Comparison of ENCODE assay signal across 7 mouse cellular contexts in the genomic region with DNA sequence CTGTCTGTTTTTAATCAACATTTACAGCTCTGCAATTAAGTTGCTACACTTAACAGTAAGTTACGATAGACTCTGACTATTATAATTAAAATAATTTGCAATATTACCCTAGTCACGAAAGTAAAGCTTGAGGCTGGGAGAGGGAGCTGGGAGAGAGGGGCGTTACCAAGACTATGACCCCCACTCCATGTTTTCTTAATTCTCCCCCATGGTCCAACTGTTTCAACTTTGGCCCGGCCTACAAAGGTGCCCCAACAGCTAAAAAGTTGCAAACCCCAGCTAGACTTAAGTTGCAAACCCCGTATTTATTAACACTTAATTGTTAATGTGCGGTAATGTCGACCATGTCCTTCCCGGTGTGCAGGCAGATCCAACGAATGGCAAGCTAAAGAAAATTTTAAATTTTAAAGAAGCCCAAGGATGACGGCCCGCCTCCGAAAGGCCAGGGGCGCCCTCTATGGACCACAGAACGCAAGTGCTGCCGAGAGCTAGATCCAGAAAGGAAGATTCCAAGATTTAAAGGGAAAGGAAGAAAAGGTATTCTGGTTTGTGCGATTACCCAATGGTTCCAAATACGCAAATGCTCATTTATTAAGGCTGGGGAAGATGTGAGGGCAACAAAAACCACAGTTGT. TPM values are rescaled to one million over a fixed set of nuclear protein-coding genes. Genes with fewer than 3 reads are reported as not detected.
DNase-seq lines count a peak whose midpoint lies in the region; ATAC-seq lines count a peak whose summit lies in the region.

No protein-coding gene starts in this region.

- DNase-seq in liver (peak; percentile 26), NIH3T3 (ENCODE audit: low read depth) (peak; percentile 73)
- no peak for DNase-seq in liver, embryonic 11.5 days (ENCODE audit: low spot score)
- DNase-seq in adrenal gland, postnatal 4 days (ENCODE audit: low spot score in 2 of 2) = peak; percentile 14 to 20
- DNase-seq in gastrocnemius, postnatal 14 days = peak; percentile 68
- DNase-seq in limb, embryonic 11.5 days (ENCODE audit: low spot score) = peak; percentile 78
- peak; percentile 88 for DNase-seq in right cerebral cortex, postnatal 4 days

- WGBS in liver, embryonic 11.5 days = 30% methylated on average over 17 of the region's 17 CpGs
- 21% methylated on average over 17 of the region's 17 CpGs for WGBS in limb, embryonic 11.5 days

- H3K27me3 ChIP-seq in liver, embryonic 11.5 days (replicated peaks; ENCODE audit: control insufficient read depth, insufficient read depth, low read length) = peaks cover 17% of the 10 kb centered on the region
- H3K27me3 ChIP-seq in limb, embryonic 11.5 days (ENCODE audit: control insufficient read depth, insufficient read depth, low read length) = peaks cover 7% of the 10 kb centered on the region

- no peak overlapping the region for H3K4me2 ChIP-seq in liver, embryonic 11.5 days
- no peak overlapping the region for H3K4me2 ChIP-seq in limb, embryonic 11.5 days (ENCODE audit: low read depth, severe bottlenecking)

- no peak overlapping the region for H3K4me3 ChIP-seq in liver, embryonic 11.5 days (ENCODE audit: low read depth, low read length)
- H3K4me3 ChIP-seq in limb, embryonic 11.5 days (ENCODE audit: low read depth, low read length) = no peak overlapping the region

- no peaks in the 10 kb centered on the region for H3K36me3 ChIP-seq in liver, embryonic 11.5 days (ENCODE audit: control insufficient read depth, insufficient read depth, low read length)
- no peaks in the 10 kb centered on the region for H3K36me3 ChIP-seq in limb, embryonic 11.5 days (ENCODE audit: control insufficient read depth, insufficient read depth, low read length)

- no peak overlapping the region for H3K9ac ChIP-seq in liver, embryonic 11.5 days (ENCODE audit: low read depth, low read length)
- H3K9ac ChIP-seq in limb, embryonic 11.5 days (ENCODE audit: low read length) = no peak overlapping the region

- H3K4me1 ChIP-seq in liver, embryonic 11.5 days (replicated peaks; ENCODE audit: control insufficient read depth, insufficient read depth, low read length) = no peaks in the 10 kb centered on the region
- H3K4me1 ChIP-seq in limb, embryonic 11.5 days (ENCODE audit: control insufficient read depth, insufficient read depth, low read length) = no peaks in the 10 kb centered on the region

- no peak overlapping the region for H3K27ac ChIP-seq in liver, embryonic 11.5 days (ENCODE audit: low read depth, low read length)
- H3K27ac ChIP-seq in limb, embryonic 11.5 days (replicated peaks; ENCODE audit: low read depth, low read length) = no peak overlapping the region

- no peak for ATAC-seq in liver, embryonic 11.5 days (replicated peaks; ENCODE audit: low FRiP score)
- no peak for ATAC-seq in limb, embryonic 11.5 days (ENCODE audit: insufficient number of reproducible peaks, low FRiP score, low TSS enrichment, low read depth)

- no peaks in the 10 kb centered on the region for H3K9me3 ChIP-seq in liver, embryonic 11.5 days (ENCODE audit: control insufficient read depth, low read length)
- no peaks in the 10 kb centered on the region for H3K9me3 ChIP-seq in limb, embryonic 11.5 days (ENCODE audit: control insufficient read depth, low read length)

- intact Hi-C loops in gastrocnemius, postnatal 14 days (cut with DNase I; ENCODE audit: low total_unique reads) = loop anchor here (5.0 to 10.0 kb wide), 2 partner anchors 227 to 379 kb away; no protein-coding TSS in a partner anchor

RNA-seq across cellular contexts. Expression of gene Fndc1, which starts 5.4 kb away (rescaled TPM):
- polyA plus RNA-seq in liver, embryonic 11.5 days (2014; fragmentation: Nextera tagmentation; extraction: Ambion mirVana) = 0.35 and 0.55 TPM in 2 replicates
- total RNA-seq in adrenal gland, postnatal 4 days (2021) = 10 to 100 TPM; 38.7 to 48.5 TPM
- total RNA-seq in gastrocnemius, postnatal 14 days (2021) = 100 to 1,000 TPM in 1 of 2 experiments, 10 to 100 TPM in 1; 88.5 to 107 TPM
- 0.76 and 1.2 TPM in 2 replicates for polyA plus RNA-seq in limb, embryonic 11.5 days (2014; fragmentation: Nextera tagmentation; extraction: Ambion mirVana)
